Mouse (Mus musculus) brain, embryonic 14.5 days (tissue): ENCODE measurements around the gene Olfr378. TPM values are rescaled to one million over a fixed set of nuclear protein-coding genes. Genes with fewer than 3 reads are reported as not detected.

Experiments
- DNase-seq: peaks from one replicate; pipeline ENCODE4 v3.0.0-alpha.2; 2011; ENCODE audit warnings: low read depth
- CTCF ChIP-seq: fragments of 200-500 bp; IDR thresholded peaks from 2 replicates; pipeline ENCODE4 v1.5.1; 2012; ENCODE audit warnings: inconsistent platforms, mild to moderate bottlenecking, moderate library complexity, borderline replicate concordance; ENCODE audit not compliant: insufficient read depth, insufficient read length; ENCODE audit errors: extremely low read depth
- POLR2A ChIP-seq: fragments of 200-500 bp; IDR thresholded peaks from 2 replicates; pipeline ENCODE4 v1.6.1; 2012; ENCODE audit warnings: mild to moderate bottlenecking, inconsistent platforms, borderline replicate concordance; ENCODE audit not compliant: poor library complexity, insufficient read depth, insufficient read length, severe bottlenecking; ENCODE audit errors: extremely low read depth
- polyA plus RNA-seq: library from polyadenylated mRNA; depleted of rRNA; stranded (reverse); fragments of >200 nt; gene quantifications from 2 replicates; pipeline ENCODE4 v1.2.3, GENCODE M21; 2012; rRNA removed

Olfr378 gene
- not detected in 2 replicates for polyA plus RNA-seq

GRCm38 (mm10) chr11:73428377-73428776, at the start of gene Olfr378:
Olfr378 (minus strand) TSS chr11:73428477.
- DNase-seq = no peak
- TF ChIP-seq CTCF (no peak), POLR2A (no peak)

- DNase-seq = no peak
- no peak for TF ChIP-seq POLR2A
- TF ChIP-seq CTCF = no peak
Measured at GRCm38 (mm10) chr11:73457408-73457807, 29.1 kb upstream of the Olfr378 start, which contains the start of gene Olfr380. Olfr380 (minus strand) TSS chr11:73457508.

GRCm38 (mm10) chr11:73399514-73399913, 28.8 kb downstream of the Olfr378 start, which contains the start of gene Olfr1:
Olfr1 (minus strand) TSS chr11:73399614.
- TF ChIP-seq POLR2A = no peak
- TF ChIP-seq CTCF = no peak
- DNase-seq = no peak

- TF ChIP-seq POLR2A (no peak), CTCF (no peak)
Measured at GRCm38 (mm10) chr11:73395374-73395773, 32.9 kb downstream of the Olfr378 start.

More at GRCm38 (mm10) chr11:73395374-73395773, 32.9 kb downstream of the Olfr378 start:
- no peak for DNase-seq

Other genes with a start within 250 kb of the Olfr378 start
- 25.5 and 25.7 TPM in 2 replicates for gene Ctns, start 229.4 kb downstream of the Olfr378 start, polyA plus RNA-seq
- 1.5 and 2.0 TPM in 2 replicates for gene Shpk, start 229.0 kb downstream of the Olfr378 start, polyA plus RNA-seq
- gene Trpv1, start 194.2 kb downstream of the Olfr378 start, polyA plus RNA-seq = 0.13 and 0.44 TPM in 2 replicates
- 0.14 and 0.27 TPM in 2 replicates for gene Trpv3, start 161.1 kb downstream of the Olfr378 start, polyA plus RNA-seq
- 0.57 and 0.82 TPM in 2 replicates for gene Aspa, start 98.9 kb downstream of the Olfr378 start, polyA plus RNA-seq
- gene Gm49340, start 98.7 kb downstream of the Olfr378 start, polyA plus RNA-seq = not detected in 2 replicates
- 0.05 and 0.08 TPM in 2 replicates for gene Spata22, start 98.7 kb downstream of the Olfr378 start, polyA plus RNA-seq
- not detected in 2 replicates for gene Olfr20, start 77.7 kb downstream of the Olfr378 start, polyA plus RNA-seq
- not detected in 2 replicates for gene Olfr376, start 57.2 kb downstream of the Olfr378 start, polyA plus RNA-seq
- gene Olfr1, start 28.9 kb downstream of the Olfr378 start, polyA plus RNA-seq = not detected in 2 replicates
- not detected in 2 replicates for gene Olfr380, start 29.0 kb upstream of the Olfr378 start, polyA plus RNA-seq
- gene Olfr381, start 63.1 kb upstream of the Olfr378 start, polyA plus RNA-seq = not detected in 2 replicates
- gene Olfr382, start 88.7 kb upstream of the Olfr378 start, polyA plus RNA-seq = not detected in 2 replicates
- not detected in 2 replicates for gene Olfr385, start 164.5 kb upstream of the Olfr378 start, polyA plus RNA-seq
- gene Olfr384, start 170.1 kb upstream of the Olfr378 start, polyA plus RNA-seq = not detected in 2 replicates